Mouse (Mus musculus) mesoderm, embryonic 11.5 days (tissue): ENCODE measurements around the gene Upk2.
"Not testable (repeated sequence)": the region's sequence is repeated elsewhere in the genome, so short reads cannot be mapped to it uniquely, and the experiment has no call there.

Source experiments
- DNase-seq: peaks from one replicate; pipeline ENCODE4 v3.0.0-alpha.2; 2012; ENCODE audit warnings: low read depth, low spot score

Gene Upk2

GRCm38 (mm10) chr9:44408693-44409092 lies 46.1 kb downstream of the Upk2 start:
- DNase-seq = not testable (repeated sequence)

- DNase-seq = no peak
Measured at GRCm38 (mm10) chr9:44407752-44408097, 47.1 kb downstream of the Upk2 start.

GRCm38 (mm10) chr9:44406906-44407751 lies 47.6 kb downstream of the Upk2 start, which contains the start of the genes Rps25 and Trappc4:
Gene Rps25 (plus strand): TSS chr9:44407139.
Gene Trappc4 (minus strand): TSS chr9:44407600.
- DNase-seq = peak; percentile 95

- no peak for DNase-seq
Measured at GRCm38 (mm10) chr9:44405011-44405410, 49.8 kb downstream of the Upk2 start.
